Mouse (Mus musculus) 3T3-L1 (cell line): ENCODE data around the gene Ube2l3.
"Not testable (repeated sequence)": the region's sequence is repeated elsewhere in the genome, so short reads cannot be mapped to it uniquely, and the experiment has no call there.

Experiments
- DNase-seq: peaks from one replicate; pipeline ENCODE4 v3.0.0-alpha.2; 2015; ENCODE audit warnings: low read depth, low spot score

Gene Ube2l3

GRCm38 (mm10) chr16:17209404-17209960 is 7.0 kb upstream of the Ube2l3 start:
- DNase-seq: no peak

GRCm38 (mm10) chr16:17208389-17209361 is 6.2 kb upstream of the Ube2l3 start, which contains the start of gene Rimbp3:
Gene Rimbp3, plus strand, starts transcription at chr16:17208603.
- DNase-seq: peak; percentile 72

GRCm38 (mm10) chr16:17204990-17205389 is 2.5 kb upstream of the Ube2l3 start:
- DNase-seq: peak; percentile 74

GRCm38 (mm10) chr16:17201977-17202376 is 472 bp downstream of the Ube2l3 start:
- peak; percentile 88 for DNase-seq

- peak; percentile 91 for DNase-seq
Measured at GRCm38 (mm10) chr16:17200953-17201707, 1.3 kb downstream of the Ube2l3 start.

- peak; percentile 53 for DNase-seq
Measured at GRCm38 (mm10) chr16:17200121-17200952, 2.1 kb downstream of the Ube2l3 start.

GRCm38 (mm10) chr16:17193823-17194222 is 8.6 kb downstream of the Ube2l3 start:
- no peak for DNase-seq

GRCm38 (mm10) chr16:17185475-17185874 is 17.0 kb downstream of the Ube2l3 start:
- DNase-seq: no peak

- DNase-seq: no peak
Measured at GRCm38 (mm10) chr16:17183003-17183402, 19.4 kb downstream of the Ube2l3 start.

GRCm38 (mm10) chr16:17182136-17182535 is 20.3 kb downstream of the Ube2l3 start:
- DNase-seq: no peak

- DNase-seq: no peak
Measured at GRCm38 (mm10) chr16:17181382-17181781, 21.1 kb downstream of the Ube2l3 start.

- no peak for DNase-seq
Measured at GRCm38 (mm10) chr16:17179706-17180105, 22.7 kb downstream of the Ube2l3 start.

- no peak for DNase-seq
Measured at GRCm38 (mm10) chr16:17177623-17178170, 24.8 kb downstream of the Ube2l3 start.

GRCm38 (mm10) chr16:17175765-17176164 is 26.7 kb downstream of the Ube2l3 start:
- DNase-seq: no peak

- DNase-seq: no peak
Measured at GRCm38 (mm10) chr16:17168049-17168448, 34.4 kb downstream of the Ube2l3 start.

GRCm38 (mm10) chr16:17167179-17167578 is 35.3 kb downstream of the Ube2l3 start:
- DNase-seq: no peak

- DNase-seq: not testable (repeated sequence)
Measured at GRCm38 (mm10) chr16:17165478-17165877, 37.0 kb downstream of the Ube2l3 start.

GRCm38 (mm10) chr16:17154346-17154745 is 48.1 kb downstream of the Ube2l3 start:
- DNase-seq: peak; percentile 39

- DNase-seq: no peak
Measured at GRCm38 (mm10) chr16:17151874-17152273, 50.6 kb downstream of the Ube2l3 start.

GRCm38 (mm10) chr16:17150520-17151258 is 51.8 kb downstream of the Ube2l3 start:
- no peak for DNase-seq
